Mouse (Mus musculus): ENCODE data around the gene Rnf138rt1. TPM values are rescaled to one million over a fixed set of nuclear protein-coding genes. Genes with fewer than 3 reads are reported as not detected.

Gene Rnf138rt1
- 0.39 and 0.59 TPM in 2 replicates for polyA plus RNA-seq (2016; fragmentation: Nextera tagmentation; extraction: Ambion mirVana)

DNA sequence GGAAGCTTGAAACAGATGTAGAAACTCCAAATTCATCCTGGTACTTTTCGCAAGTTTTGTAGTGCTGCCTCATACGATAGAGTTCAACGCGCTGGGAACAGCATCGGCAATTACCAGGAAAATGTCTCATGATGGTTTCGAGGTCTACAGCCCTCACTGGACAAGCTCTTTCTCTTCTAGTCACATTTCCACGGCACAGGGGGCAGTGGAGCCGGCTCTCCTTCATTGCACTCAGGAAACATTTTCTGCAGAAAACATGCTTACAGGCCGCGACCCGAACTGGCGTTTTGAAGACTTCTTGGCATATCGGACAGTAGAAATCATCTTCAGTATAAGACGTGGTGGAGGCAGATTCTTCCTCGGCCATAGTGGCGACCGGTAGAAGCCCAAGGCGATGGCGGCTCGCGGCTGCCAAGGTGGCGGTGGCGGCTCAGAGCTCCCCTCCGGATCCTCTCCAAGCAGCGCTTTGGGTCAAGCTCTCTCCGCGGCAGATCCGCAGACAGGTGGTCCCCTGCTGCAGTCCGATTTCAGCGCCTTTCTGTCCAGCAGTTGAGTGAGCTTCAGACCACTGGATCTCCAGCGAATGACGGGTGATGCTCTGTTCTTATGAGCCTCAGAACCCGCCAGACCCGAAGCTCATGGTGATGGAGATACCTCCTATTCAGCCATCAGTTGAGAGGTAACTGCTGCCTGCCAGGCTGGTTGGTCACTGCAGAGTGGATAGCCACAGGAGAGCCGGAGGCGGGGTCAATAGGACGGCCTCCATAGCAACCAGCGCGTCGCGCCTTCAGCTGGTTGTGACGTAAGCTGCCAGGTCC is at the start of gene Rnf138rt1:
Gene Rnf138rt1, minus strand, starts transcription at position 713 of the 818 bp plus-strand sequence.
- Histone ChIP-seq H3K4me1 (no peaks in the 10 kb centered on the region), H3K4me2 (replicated peaks) (peak within 1 kb of the TSS; percentile 61), H3K27ac (no peak within 1 kb of the TSS), H3K9me3 (replicated peaks) (no peaks in the 10 kb centered on the region), H3K36me3 (no peaks in the 10 kb centered on the region), H3K4me3 (peak within 1 kb of the TSS; percentile 37), H3K9ac (0 out of 2 replicates have a peak within 1 kb of the TSS, but pooled peaks have one; percentile 8), H3K27me3 (peaks cover 44% of the 10 kb centered on the region)
- peak; percentile 89 for ATAC-seq (ENCODE audit: low FRiP score)
- 31% methylated on average over 42 of the region's 42 CpGs for WGBS

- no peak overlapping the region for H3K27ac ChIP-seq
- no peak overlapping the region for H3K9ac ChIP-seq
- no peak for ATAC-seq (ENCODE audit: low FRiP score)
- no peaks in the 10 kb centered on the region for H3K4me1 ChIP-seq
- H3K4me2 ChIP-seq (replicated peaks) = no peak overlapping the region
- 72% methylated on average over 1 of the region's 1 CpGs for WGBS
- H3K27me3 ChIP-seq = peaks cover 11% of the 10 kb centered on the region; the same call in 1 of the 2 replicates
- H3K4me3 ChIP-seq = no peak overlapping the region
- H3K9me3 ChIP-seq (replicated peaks) = no peaks in the 10 kb centered on the region
- H3K36me3 ChIP-seq = no peaks in the 10 kb centered on the region
Observed at GRCm38 (mm10) chrX:163807270-163807669, 46.1 kb upstream of the Rnf138rt1 start.

DNA sequence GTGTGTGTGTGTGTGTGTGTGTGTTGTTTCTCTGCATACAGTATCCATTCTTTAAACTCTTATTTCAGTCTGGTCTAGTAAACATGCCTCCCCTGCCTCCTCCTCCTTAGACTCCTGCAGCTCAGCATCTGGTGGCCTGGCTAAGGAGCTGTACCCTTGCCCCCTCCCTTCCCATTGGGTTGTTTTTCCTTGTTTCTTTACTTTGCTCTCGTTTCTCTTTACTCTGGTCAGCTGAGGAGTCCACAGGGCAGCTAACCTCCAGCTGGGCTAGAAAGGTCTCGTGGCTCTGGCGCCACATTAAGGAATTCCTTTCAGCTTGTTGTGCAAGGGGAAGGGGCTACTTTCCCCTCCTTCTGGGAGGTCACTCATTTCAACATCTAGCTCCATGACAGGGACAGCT is 5.2 kb upstream of the Rnf138rt1 start:
- no peaks in the 10 kb centered on the region for H3K4me1 ChIP-seq
- no peak overlapping the region for H3K4me3 ChIP-seq
- no peak for ATAC-seq (ENCODE audit: low FRiP score)
- H3K36me3 ChIP-seq = no peaks in the 10 kb centered on the region
- H3K27ac ChIP-seq = no peak overlapping the region
- H3K9ac ChIP-seq = no peak overlapping the region
- H3K27me3 ChIP-seq = peaks cover 30% of the 10 kb centered on the region
- H3K9me3 ChIP-seq (replicated peaks) = no peaks in the 10 kb centered on the region
- 36% methylated on average over 3 of the region's 3 CpGs for WGBS
- H3K4me2 ChIP-seq (replicated peaks) = no peak overlapping the region

DNA sequence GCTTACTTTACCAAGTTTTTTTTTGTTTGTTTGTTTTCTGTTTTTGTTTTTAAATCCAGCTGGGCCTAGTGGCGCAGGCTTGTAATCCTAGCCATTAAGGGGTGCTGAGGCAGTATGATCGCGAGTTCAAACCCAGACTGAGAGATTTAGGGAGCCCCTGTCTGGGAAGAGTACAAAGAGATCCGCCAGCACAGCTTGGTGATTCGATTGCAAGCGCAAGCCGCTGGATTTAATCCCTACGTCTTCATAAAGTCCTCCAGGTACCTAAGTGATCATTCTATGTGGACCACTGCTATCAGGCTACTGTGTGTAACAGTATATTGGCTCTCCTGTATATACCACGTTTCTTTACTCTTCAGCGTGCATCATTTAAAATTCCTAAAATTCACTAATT is 303 bp upstream of the Rnf138rt1 start:
- H3K9ac ChIP-seq = no peak overlapping the region
- 30% methylated on average over 10 of the region's 10 CpGs for WGBS
- H3K4me3 ChIP-seq = peak overlapping the region; percentile 37
- peak; percentile 52; the same call in 1 of the 2 replicates for ATAC-seq (ENCODE audit: low FRiP score)
- no peaks in the 10 kb centered on the region for H3K4me1 ChIP-seq
- peaks cover 44% of the 10 kb centered on the region for H3K27me3 ChIP-seq
- H3K4me2 ChIP-seq (replicated peaks) = peak overlapping the region; percentile 61
- H3K9me3 ChIP-seq (replicated peaks) = no peaks in the 10 kb centered on the region
- no peak overlapping the region for H3K27ac ChIP-seq
- H3K36me3 ChIP-seq = no peaks in the 10 kb centered on the region

DNA sequence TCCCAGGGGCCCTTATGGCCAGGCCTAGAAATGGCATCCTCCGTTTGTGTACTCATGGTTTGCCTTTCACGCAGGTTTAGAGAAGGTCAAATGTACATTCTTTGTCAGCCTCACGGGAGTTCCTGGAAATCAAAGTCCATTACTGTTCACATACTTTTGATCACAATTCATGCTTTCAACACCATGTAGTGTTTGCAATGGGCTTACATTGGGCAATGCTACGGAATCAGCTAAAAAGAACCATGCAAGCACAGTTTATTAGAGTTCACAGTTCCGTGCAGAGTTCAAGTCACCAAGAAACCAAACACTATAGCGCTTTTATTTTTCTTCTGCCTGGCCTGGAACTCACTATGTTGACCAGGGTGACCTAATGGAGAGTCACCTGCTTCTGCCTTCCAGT is 15.1 kb downstream of the Rnf138rt1 start:
- Histone ChIP-seq H3K27ac (no peak overlapping the region), H3K4me3 (no peak overlapping the region), H3K9me3 (replicated peaks) (no peaks in the 10 kb centered on the region), H3K9ac (no peak overlapping the region), H3K27me3 (peaks cover 16% of the 10 kb centered on the region), H3K4me2 (replicated peaks) (no peak overlapping the region), H3K4me1 (no peaks in the 10 kb centered on the region), H3K36me3 (no peaks in the 10 kb centered on the region)
- ATAC-seq (ENCODE audit: low FRiP score) = no peak
- whole genome bisulfite sequencing = 81% methylated on average over 6 of the region's 6 CpGs

- no peak overlapping the region for H3K4me2 ChIP-seq (replicated peaks)
- 79% methylated on average over 2 of the region's 2 CpGs for WGBS
- no peaks in the 10 kb centered on the region for H3K4me1 ChIP-seq
- no peaks in the 10 kb centered on the region for H3K36me3 ChIP-seq
- no peak overlapping the region for H3K9ac ChIP-seq
- no peak overlapping the region for H3K27ac ChIP-seq
- H3K4me3 ChIP-seq = no peak overlapping the region
- ATAC-seq (ENCODE audit: low FRiP score) = no peak
- peaks cover 11% of the 10 kb centered on the region for H3K27me3 ChIP-seq
- H3K9me3 ChIP-seq (replicated peaks) = no peaks in the 10 kb centered on the region
Observed at GRCm38 (mm10) chrX:163743896-163744295, 17.2 kb downstream of the Rnf138rt1 start.

- Histone ChIP-seq H3K4me3 (no peak overlapping the region), H3K9me3 (replicated peaks) (no peaks in the 10 kb centered on the region), H3K9ac (no peak overlapping the region), H3K27ac (no peak overlapping the region), H3K4me1 (no peaks in the 10 kb centered on the region), H3K4me2 (replicated peaks) (no peak overlapping the region), H3K36me3 (no peaks in the 10 kb centered on the region), H3K27me3 (peaks cover 10% of the 10 kb centered on the region; the same call in 1 of the 2 replicates)
- WGBS = 77% methylated on average over 1 of the region's 1 CpGs
- no peak for ATAC-seq (ENCODE audit: low FRiP score)
Observed at GRCm38 (mm10) chrX:163738904-163739303, 22.2 kb downstream of the Rnf138rt1 start.

GRCm38 (mm10) chrX:163734145-163734544 is 27.0 kb downstream of the Rnf138rt1 start:
- WGBS = 100% methylated on average over 1 of the region's 1 CpGs
- no peak for ATAC-seq (ENCODE audit: low FRiP score)

DNA sequence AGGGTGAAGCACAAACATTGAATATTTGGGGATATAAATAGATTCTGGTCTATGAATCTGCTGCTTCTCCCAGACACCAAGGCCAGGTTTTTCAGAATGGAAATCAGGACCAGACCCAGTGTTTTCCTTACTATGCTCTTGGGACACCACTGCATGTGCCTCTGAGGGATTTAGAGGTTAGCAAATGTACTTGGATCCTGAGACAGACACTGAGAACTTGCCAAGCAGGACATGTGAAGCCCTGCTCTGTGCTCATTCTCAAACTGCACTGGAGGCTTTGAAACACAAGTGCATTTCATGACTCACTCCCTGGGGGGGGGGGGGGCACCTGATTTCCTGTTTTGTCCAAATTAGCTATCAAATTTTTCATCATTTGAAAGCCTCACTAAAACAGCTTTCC is 37.5 kb downstream of the Rnf138rt1 start:
- H3K4me2 ChIP-seq (replicated peaks) = peak overlapping the region; percentile 26; the same call in 1 of the 2 replicates
- H3K9ac ChIP-seq = no peak overlapping the region
- H3K27ac ChIP-seq = no peak overlapping the region
- no peaks in the 10 kb centered on the region for H3K9me3 ChIP-seq (replicated peaks)
- ATAC-seq (ENCODE audit: low FRiP score) = no peak
- no peak overlapping the region for H3K4me3 ChIP-seq
- H3K4me1 ChIP-seq = peaks cover 7% of the 10 kb centered on the region; the same call in 1 of the 2 replicates
- H3K36me3 ChIP-seq = no peaks in the 10 kb centered on the region
- peaks cover 22% of the 10 kb centered on the region for H3K27me3 ChIP-seq

More at GRCm38 (mm10) chrX:163734145-163734544, 27.0 kb downstream of the Rnf138rt1 start:
- Histone ChIP-seq H3K4me2 (replicated peaks) (no peak overlapping the region), H3K27ac (no peak overlapping the region), H3K4me3 (no peak overlapping the region), H3K27me3 (peaks cover 5% of the 10 kb centered on the region; the same call in 1 of the 2 replicates), H3K9ac (no peak overlapping the region), H3K36me3 (no peaks in the 10 kb centered on the region), H3K9me3 (replicated peaks) (no peaks in the 10 kb centered on the region), H3K4me1 (no peaks in the 10 kb centered on the region)

GRCm38 (mm10) chrX:163722785-163723577 is 38.1 kb downstream of the Rnf138rt1 start:
- Histone ChIP-seq H3K4me3 (no peak overlapping the region), H3K4me2 (replicated peaks) (peak overlapping the region; percentile 26), H3K9ac (no peak overlapping the region), H3K36me3 (no peaks in the 10 kb centered on the region), H3K27me3 (peaks cover 22% of the 10 kb centered on the region), H3K4me1 (peaks cover 7% of the 10 kb centered on the region; the same call in 1 of the 2 replicates), H3K9me3 (replicated peaks) (no peaks in the 10 kb centered on the region), H3K27ac (no peak overlapping the region)
- peak; percentile 72 for ATAC-seq (ENCODE audit: low FRiP score)
- WGBS = 46% methylated on average over 12 of the region's 12 CpGs

- no peak overlapping the region for H3K4me3 ChIP-seq
- H3K27me3 ChIP-seq = peaks cover 19% of the 10 kb centered on the region
- 73% methylated on average over 2 of the region's 2 CpGs for WGBS
- H3K9me3 ChIP-seq (replicated peaks) = no peaks in the 10 kb centered on the region
- H3K4me1 ChIP-seq = peaks cover 7% of the 10 kb centered on the region; the same call in 1 of the 2 replicates
- H3K27ac ChIP-seq = no peak overlapping the region
- H3K4me2 ChIP-seq (replicated peaks) = no peak overlapping the region
- H3K36me3 ChIP-seq = no peaks in the 10 kb centered on the region
- no peak for ATAC-seq (ENCODE audit: low FRiP score)
- H3K9ac ChIP-seq = no peak overlapping the region
Observed at GRCm38 (mm10) chrX:163720597-163720996, 40.5 kb downstream of the Rnf138rt1 start.

Measured in hindbrain, embryonic 12.5 days (tissue).